Mouse (Mus musculus) urinary bladder, adult 18-20 months (tissue): ENCODE data around the gene Gm21739.
"Not testable (repeated sequence)": the region's sequence is repeated elsewhere in the genome, so short reads cannot be mapped to it uniquely, and the experiment has no call there.

Source experiments
- DNase-seq, 2 experiments: peaks; one replicate each; pipeline ENCODE4 v3.0.0; 2022; ENCODE audit warnings: low spot score in 2 of 2, mixed read lengths in 2 of 2

Gm21739 gene

DNA sequence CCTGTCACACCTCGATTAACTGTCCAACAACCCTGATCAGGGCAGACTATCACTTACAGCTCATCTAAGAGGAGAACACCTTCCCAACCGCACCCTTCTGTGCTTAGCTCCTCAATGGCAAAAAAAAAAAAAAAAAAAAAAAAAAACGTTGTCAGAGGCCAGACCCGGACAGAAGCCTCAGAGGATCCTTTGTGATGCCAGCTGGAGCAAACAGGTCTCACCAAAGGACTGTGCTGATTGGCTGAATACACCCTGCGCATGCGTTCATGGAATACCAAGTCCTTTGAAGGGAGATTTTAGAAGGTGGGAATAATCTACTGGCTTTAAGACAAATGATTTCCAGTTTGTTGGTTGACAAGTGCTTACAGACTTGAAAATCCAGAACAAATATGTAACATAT lies at the start of gene Gm21739:
Gm21739 (minus strand) TSS at position 101 of the 400 bp plus-strand sequence.
- DNase-seq, result not testable (repeated sequence)
